Mouse (Mus musculus): ENCODE data around the gene Meis2. TPM values are rescaled to one million over a fixed set of nuclear protein-coding genes. Genes with fewer than 3 reads are reported as not detected.
A peak's percentile ranks its signal among the peaks of the same experiment; 100 is the strongest.

Gene Meis2
- polyA plus RNA-seq, 2 experiments = 17.9 to 26.2 TPM

DNA sequence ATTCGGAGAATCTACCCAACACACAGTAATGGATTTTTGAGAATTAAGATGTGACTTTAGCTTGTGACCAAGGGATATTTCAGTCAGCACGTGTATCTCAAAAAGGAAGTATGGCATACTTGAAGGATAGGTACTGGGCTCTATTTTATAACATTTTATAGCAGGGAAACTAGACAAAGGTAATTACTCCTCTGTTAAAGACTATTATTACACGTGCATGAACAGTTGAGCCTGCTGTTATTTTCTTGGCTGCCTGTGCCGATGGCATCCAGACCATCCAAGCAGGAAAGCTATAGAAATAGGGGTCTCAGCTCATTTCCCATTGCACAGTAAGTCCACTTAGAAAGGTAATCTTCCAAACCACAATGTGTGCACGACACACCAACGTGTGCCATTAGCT lies 251.9 kb downstream of the Meis2 start:
- Histone ChIP-seq H3K4me3 (replicated peaks; ENCODE audit: low read length) (no peak overlapping the region), H3K4me1 (ENCODE audit: control insufficient read depth, insufficient read depth, low read length) (no peaks in the 10 kb centered on the region), H3K36me3 (ENCODE audit: control insufficient read depth, insufficient read depth, low read length) (no peaks in the 10 kb centered on the region), H3K4me2 (replicated peaks; ENCODE audit: low read depth, low read length, severe bottlenecking) (peak overlapping the region; percentile 31; the same call in 1 of the 2 replicates), H3K9ac (ENCODE audit: low read depth, low read length, severe bottlenecking) (no peak overlapping the region), H3K27ac (replicated peaks; ENCODE audit: low read depth, low read length) (no peak overlapping the region), H3K27me3 (ENCODE audit: control insufficient read depth, insufficient read depth, low read length) (no peaks in the 10 kb centered on the region), H3K9me3 (ENCODE audit: control insufficient read depth, low read length) (no peaks in the 10 kb centered on the region)
- WGBS = 26% methylated on average over 6 of the region's 6 CpGs
- no peak for TF ChIP-seq POLR2A (IDR thresholded peaks at IDR 0.05; ENCODE audit: borderline replicate concordance, extremely low read depth, insufficient read depth, insufficient read length)
- ATAC-seq (ENCODE audit: low FRiP score, low read depth) (no peak), DNase-seq (ENCODE audit: low spot score) (no peak)

DNA sequence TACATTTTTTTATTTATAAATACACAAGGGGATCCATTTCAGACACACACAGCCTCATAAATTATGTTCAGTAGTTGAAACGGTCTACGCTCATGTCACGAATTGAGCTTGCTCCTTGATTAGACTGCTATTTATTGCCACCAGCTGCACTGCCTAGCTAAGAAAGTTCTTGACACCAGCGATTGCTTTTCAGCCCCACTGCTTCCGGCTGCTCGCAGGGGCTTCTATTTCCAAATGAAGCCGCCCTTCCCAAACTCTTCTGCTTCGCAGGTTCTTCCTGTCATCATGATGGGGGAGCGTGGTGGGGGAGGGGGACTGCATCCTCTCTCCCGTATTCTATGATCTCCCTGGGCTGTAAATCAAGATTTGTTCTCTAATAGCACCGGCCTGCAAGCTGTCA lies 252.3 kb downstream of the Meis2 start:
- ATAC-seq (ENCODE audit: low FRiP score, low read depth) (no peak), DNase-seq (ENCODE audit: low spot score) (peak; percentile 47)
- no peaks in the 10 kb centered on the region for H3K36me3 ChIP-seq (ENCODE audit: control insufficient read depth, insufficient read depth, low read length)
- no peaks in the 10 kb centered on the region for H3K4me1 ChIP-seq (ENCODE audit: control insufficient read depth, insufficient read depth, low read length)
- no peak for TF ChIP-seq POLR2A (IDR thresholded peaks at IDR 0.05; ENCODE audit: borderline replicate concordance, extremely low read depth, insufficient read depth, insufficient read length)
- H3K9ac ChIP-seq (ENCODE audit: low read depth, low read length, severe bottlenecking) = no peak overlapping the region
- H3K4me3 ChIP-seq (replicated peaks; ENCODE audit: low read length) = no peak overlapping the region
- H3K27ac ChIP-seq (replicated peaks; ENCODE audit: low read depth, low read length) = no peak overlapping the region
- 5% methylated on average over 11 of the region's 11 CpGs for WGBS
- H3K9me3 ChIP-seq (ENCODE audit: control insufficient read depth, low read length) = no peaks in the 10 kb centered on the region
- peak overlapping the region; percentile 31; the same call in 1 of the 2 replicates for H3K4me2 ChIP-seq (replicated peaks; ENCODE audit: low read depth, low read length, severe bottlenecking)
- H3K27me3 ChIP-seq (ENCODE audit: control insufficient read depth, insufficient read depth, low read length) = no peaks in the 10 kb centered on the region
